Mouse (Mus musculus) midbrain, embryonic 15.5 days (tissue): ENCODE data around the gene H1fx. TPM values are rescaled to one million over a fixed set of nuclear protein-coding genes. Genes with fewer than 3 reads are reported as not detected.
"Not testable (repeated sequence)": the region's sequence is repeated elsewhere in the genome, so short reads cannot be mapped to it uniquely, and the experiment has no call there.

Experiments used
- ATAC-seq: fragments of 200-750 bp; cut with Nextera tagmentation; replicated peaks from 2 replicates; pipeline ENCODE4 v1.8.0; 2017; ENCODE audit warnings: moderate TSS enrichment
- H3K27ac ChIP-seq: fragments of 300-500 bp; sonication (generic); 2 replicates; pipeline ENCODE4 v1.5.1; 2015; ENCODE audit warnings: mild to moderate bottlenecking, inconsistent platforms
- H3K27me3 ChIP-seq: fragments of 300-500 bp; sonication (generic); replicated peaks from 2 replicates; pipeline ENCODE4 v1.6.1; 2015; ENCODE audit warnings: inconsistent platforms
- H3K36me3 ChIP-seq: fragments of 300-500 bp; sonication (generic); replicated peaks from 2 replicates; pipeline ENCODE4 v1.6.1; 2015; ENCODE audit warnings: inconsistent platforms
- H3K4me1 ChIP-seq: fragments of 300-500 bp; sonication (generic); 2 replicates; pipeline ENCODE4 v1.6.1; 2015; ENCODE audit warnings: inconsistent platforms
- H3K4me2 ChIP-seq: fragments of 300-500 bp; sonication (generic); 2 replicates; pipeline ENCODE4 v1.6.1; 2015; ENCODE audit warnings: inconsistent platforms, mild to moderate bottlenecking, moderate library complexity
- H3K4me3 ChIP-seq: fragments of 300-500 bp; sonication (generic); 2 replicates; pipeline ENCODE4 v1.5.1; 2015; ENCODE audit warnings: mild to moderate bottlenecking, inconsistent platforms
- H3K9ac ChIP-seq: fragments of 300-500 bp; sonication (generic); 2 replicates; pipeline ENCODE4 v1.6.1; 2015; ENCODE audit warnings: mild to moderate bottlenecking, inconsistent platforms
- H3K9me3 ChIP-seq: fragments of 300-500 bp; sonication (generic); 2 replicates; pipeline ENCODE4 v1.6.1; 2016; ENCODE audit warnings: inconsistent platforms
- WGBS: fragments of 180-500 bp; shearing (Covaris S2); methylation state at CpG from one replicate; pipeline ENCODE4 v1.1.7; 2015; ENCODE audit warnings: mixed read lengths; 5-methylcytosine and 5-hydroxymethylcytosine counted together
- microRNA-seq: library from miRNA; unstranded; fragments of <30 nt; microRNA quantifications from one replicate; pipeline ENCODE4, GENCODE M21; 2016
- polyA plus RNA-seq: library from polyadenylated mRNA; unstranded; fragments of >200 nt; fragmentation: Nextera tagmentation; extraction: Ambion mirVana; gene quantifications from 2 replicates; pipeline ENCODE4 v1.2.1, GENCODE M21; 2015

Gene H1fx
- polyA plus RNA-seq, 1 experiment from 2014 or later: 38.7 TPM

- WGBS: 19% methylated on average over 2 of the region's 2 CpGs
- no peaks in the 10 kb centered on the region for H3K9me3 ChIP-seq
- no peak overlapping the region for H3K4me2 ChIP-seq
- no peak for ATAC-seq
- no peaks in the 10 kb centered on the region for H3K36me3 ChIP-seq
- H3K27me3 ChIP-seq: no peaks in the 10 kb centered on the region
- H3K9ac ChIP-seq: no peak overlapping the region
- no peak overlapping the region for H3K27ac ChIP-seq
- H3K4me1 ChIP-seq: no peaks in the 10 kb centered on the region
- H3K4me3 ChIP-seq: no peak overlapping the region
These were observed 11.4 kb downstream of the H1fx start for GRCm38 (mm10) chr6:87970041-87970440.

DNA sequence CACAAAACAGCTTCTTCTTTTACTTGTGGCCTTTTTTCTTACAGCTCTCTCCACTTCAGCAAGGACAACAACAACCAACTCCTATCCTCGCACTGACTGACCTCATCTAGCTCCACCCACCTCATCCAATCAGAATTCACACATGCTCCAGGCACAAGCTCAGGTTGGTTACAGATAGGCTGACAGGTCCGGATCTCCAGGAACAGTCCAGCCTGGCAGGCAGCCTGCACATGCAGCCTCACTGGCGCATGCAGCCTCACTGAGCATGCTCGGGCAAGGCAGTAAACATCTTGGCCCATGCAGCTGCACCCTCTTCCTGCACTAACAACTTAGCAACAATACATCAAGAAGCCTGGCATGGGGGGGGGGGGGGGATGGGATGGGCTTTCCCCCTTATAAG lies 19.0 kb downstream of the H1fx start:
- not testable (repeated sequence) for H3K27me3 ChIP-seq, ATAC-seq, H3K4me2 ChIP-seq, H3K4me3 ChIP-seq, H3K9me3 ChIP-seq, H3K36me3 ChIP-seq, H3K9ac ChIP-seq, H3K27ac ChIP-seq, H3K4me1 ChIP-seq
- 61% methylated on average over 4 of the region's 4 CpGs for WGBS

- Histone ChIP-seq H3K4me3 (no peak overlapping the region), H3K9me3 (no peaks in the 10 kb centered on the region), H3K9ac (no peak overlapping the region), H3K4me2 (no peak overlapping the region), H3K27ac (no peak overlapping the region), H3K4me1 (peaks cover 5% of the 10 kb centered on the region; the same call in 1 of the 2 replicates), H3K27me3 (no peaks in the 10 kb centered on the region), H3K36me3 (peaks cover 7% of the 10 kb centered on the region; the same call in 1 of the 2 replicates)
- WGBS: 88% methylated on average over 7 of the region's 7 CpGs
- no peak for ATAC-seq
These were observed 39.3 kb downstream of the H1fx start for GRCm38 (mm10) chr6:87942179-87942578.

GRCm38 (mm10) chr6:87938941-87939340 lies 42.5 kb downstream of the H1fx start:
- 82% methylated on average over 3 of the region's 3 CpGs for WGBS

DNA sequence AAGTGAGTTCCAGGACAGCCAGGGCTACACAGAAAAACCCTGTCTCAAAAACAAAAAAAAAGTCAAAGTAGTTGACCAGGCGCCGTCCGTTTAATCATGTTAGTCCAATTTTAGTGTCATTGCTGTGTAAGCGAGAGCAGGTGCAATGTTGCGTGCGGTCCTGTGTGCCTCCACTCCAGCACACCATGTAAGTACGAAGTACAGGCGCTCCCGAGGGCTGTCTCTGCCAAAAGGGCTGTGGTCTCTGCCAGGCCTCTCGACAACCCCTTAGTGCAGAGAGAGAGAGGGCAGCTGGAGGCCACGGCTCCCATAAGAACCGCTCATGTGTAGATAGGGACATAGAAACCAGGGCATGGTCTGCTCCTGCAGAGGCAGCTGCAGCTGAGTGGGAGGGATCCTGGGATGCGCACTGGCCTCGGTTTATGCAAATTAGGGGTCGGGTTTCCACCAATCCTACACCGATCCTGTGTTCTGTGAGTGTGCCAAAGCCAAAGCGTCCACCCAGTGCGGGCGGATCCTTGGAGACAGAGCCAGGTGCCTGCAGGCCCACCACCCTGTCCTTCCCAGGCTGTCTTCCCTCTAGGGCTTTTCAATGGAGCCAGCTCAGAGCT lies 44.2 kb downstream of the H1fx start:
- Histone ChIP-seq H3K4me2 (no peak overlapping the region), H3K9me3 (no peaks in the 10 kb centered on the region), H3K4me3 (no peak overlapping the region), H3K27ac (0 out of 2 replicates have a peak overlapping the region, but pooled peaks have one; percentile 38), H3K4me1 (peaks cover 5% of the 10 kb centered on the region; the same call in 1 of the 2 replicates), H3K36me3 (peaks cover 34% of the 10 kb centered on the region; the same call in 1 of the 2 replicates), H3K9ac (no peak overlapping the region), H3K27me3 (no peaks in the 10 kb centered on the region)
- ATAC-seq: peak; percentile 74
- WGBS: 36% methylated on average over 19 of the region's 19 CpGs

More at GRCm38 (mm10) chr6:87938941-87939340, 42.5 kb downstream of the H1fx start:
- H3K27ac ChIP-seq: no peak overlapping the region
- no peak overlapping the region for H3K9ac ChIP-seq
- H3K36me3 ChIP-seq: peaks cover 22% of the 10 kb centered on the region; the same call in 1 of the 2 replicates
- ATAC-seq: no peak
- no peak overlapping the region for H3K4me2 ChIP-seq
- H3K4me1 ChIP-seq: peaks cover 5% of the 10 kb centered on the region; the same call in 1 of the 2 replicates
- H3K9me3 ChIP-seq: no peaks in the 10 kb centered on the region
- H3K4me3 ChIP-seq: no peak overlapping the region
- H3K27me3 ChIP-seq: no peaks in the 10 kb centered on the region

DNA sequence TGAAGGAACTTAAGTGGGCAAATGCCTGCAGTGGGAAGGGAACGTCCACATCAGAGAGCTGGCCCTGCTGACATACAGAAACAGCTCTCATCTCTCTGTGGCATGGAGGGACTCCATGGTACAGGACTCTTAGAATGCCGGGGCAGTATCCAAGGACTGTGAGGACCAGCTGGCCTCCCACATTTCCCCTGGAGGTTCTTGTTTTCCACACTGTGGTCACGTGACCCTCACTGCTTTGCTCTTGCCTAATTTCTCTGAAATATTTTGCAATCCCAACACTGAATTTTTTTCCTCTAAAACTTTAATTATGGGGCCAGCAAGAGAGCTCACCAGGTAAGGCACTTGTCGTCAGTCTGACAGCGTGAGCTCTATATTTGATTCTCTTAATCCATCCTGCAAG lies 46.4 kb downstream of the H1fx start:
- ATAC-seq: no peak
- no peak overlapping the region for H3K4me2 ChIP-seq
- H3K27me3 ChIP-seq: no peaks in the 10 kb centered on the region
- H3K4me1 ChIP-seq: peaks cover 5% of the 10 kb centered on the region; the same call in 1 of the 2 replicates
- no peak overlapping the region for H3K27ac ChIP-seq
- H3K9me3 ChIP-seq: no peaks in the 10 kb centered on the region
- H3K9ac ChIP-seq: no peak overlapping the region
- 90% methylated on average over 5 of the region's 5 CpGs for WGBS
- no peak overlapping the region for H3K4me3 ChIP-seq
- H3K36me3 ChIP-seq: peaks cover 36% of the 10 kb centered on the region; the same call in 1 of the 2 replicates

Small RNAs within 50 kb of the gene (microRNA-seq; reads per million reads assigned to microRNA genes)
- 1.5 reads per million for gene Gm47286

Other genes with a start within 250 kb of the H1fx start
- gene Gp9, start 203.6 kb downstream of the H1fx start, polyA plus RNA-seq: 0.93 and 1.0 TPM in 2 replicates
- 10.2 and 12.6 TPM in 2 replicates for gene Rab43, start 169.5 kb downstream of the H1fx start, polyA plus RNA-seq
- 2.9 and 3.0 TPM in 2 replicates for gene Gm45140, start 145.8 kb downstream of the H1fx start, polyA plus RNA-seq
- gene Isy1, start 142.8 kb downstream of the H1fx start, polyA plus RNA-seq: 19.3 and 20.9 TPM in 2 replicates
- gene Cnbp, start 130.5 kb downstream of the H1fx start, polyA plus RNA-seq: 467 and 483 TPM in 2 replicates
- gene Copg1, start 93.8 kb downstream of the H1fx start, polyA plus RNA-seq: 198 and 199 TPM in 2 replicates
- gene Hmces, start 67.7 kb downstream of the H1fx start, polyA plus RNA-seq: 40.9 and 45.6 TPM in 2 replicates
- gene Rab7, start 63.6 kb upstream of the H1fx start, polyA plus RNA-seq: 344 and 347 TPM in 2 replicates
- gene Rpn1, start 102.8 kb upstream of the H1fx start, polyA plus RNA-seq: 310 and 326 TPM in 2 replicates
- 20.7 and 20.9 TPM in 2 replicates for gene Gata2, start 212.3 kb upstream of the H1fx start, polyA plus RNA-seq
- gene Dnajb8, start 240.6 kb upstream of the H1fx start, polyA plus RNA-seq: not detected in 2 replicates